Mouse (Mus musculus): ENCODE data around the gene D630003M21Rik. TPM values are rescaled to one million over a fixed set of nuclear protein-coding genes. Genes with fewer than 3 reads are reported as not detected.

Gene D630003M21Rik
- polyA plus RNA-seq, 1 experiment from 2014 or later, result 1.9 TPM

DNA sequence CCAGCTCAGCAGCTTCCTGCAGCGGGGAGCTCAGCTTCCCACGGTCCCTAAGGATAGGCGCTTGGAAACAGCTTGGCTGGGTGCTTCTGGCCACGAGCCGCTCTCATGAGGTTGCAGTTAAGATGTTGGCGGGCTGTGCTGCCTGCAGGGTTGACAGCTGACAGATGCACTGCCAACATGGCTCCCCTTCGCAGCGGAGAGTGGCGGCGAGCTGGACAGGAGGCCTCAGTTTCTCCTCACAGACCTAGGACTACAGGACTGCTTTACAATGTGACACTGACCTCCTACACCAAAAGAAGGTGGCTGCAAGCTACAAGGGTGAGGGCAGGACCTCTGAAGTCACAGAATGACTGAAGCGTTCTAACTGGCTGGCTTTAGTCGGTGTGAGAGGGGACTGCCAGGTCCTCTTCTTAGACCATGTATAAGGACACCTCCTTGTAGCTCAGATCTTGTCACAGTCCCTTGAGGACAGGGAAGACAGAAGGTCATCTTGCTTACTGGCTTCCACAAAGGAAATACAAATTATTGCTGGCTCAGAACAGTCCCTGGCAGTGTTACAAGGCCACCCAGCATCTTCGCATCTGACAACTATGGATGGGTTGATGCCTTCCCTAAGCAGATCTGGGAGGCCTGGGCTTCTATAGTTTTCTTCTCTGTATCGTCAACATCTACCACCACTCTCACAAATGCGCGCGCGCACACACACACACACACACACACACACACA lies 13.3 kb upstream of the D630003M21Rik start:
- 79% methylated on average over 18 of the region's 18 CpGs for WGBS
- no peaks in the 10 kb centered on the region for H3K36me3 ChIP-seq (ENCODE audit: control insufficient read depth, insufficient read depth, low read length)
- H3K27ac ChIP-seq (ENCODE audit: low read depth, low read length), result no peak overlapping the region
- peaks cover 4% of the 10 kb centered on the region; the same call in 1 of the 2 replicates for H3K9me3 ChIP-seq (ENCODE audit: control insufficient read depth, low read length)
- no peak overlapping the region for H3K4me2 ChIP-seq (ENCODE audit: low read length)
- H3K4me3 ChIP-seq (ENCODE audit: low read length), result no peak overlapping the region
- no peaks in the 10 kb centered on the region for H3K27me3 ChIP-seq (replicated peaks; ENCODE audit: control insufficient read depth, insufficient read depth, low read length)
- 0 out of 2 replicates have a peak, but pooled peaks have one; percentile 42 for ATAC-seq
- no peaks in the 10 kb centered on the region; the same call in 1 of the 2 replicates for H3K4me1 ChIP-seq (ENCODE audit: control insufficient read depth, insufficient read depth, low read depth, low read length)
- H3K9ac ChIP-seq (ENCODE audit: low read depth, low read length), result no peak overlapping the region

- H3K4me2 ChIP-seq (ENCODE audit: low read length), result no peak overlapping the region
- H3K36me3 ChIP-seq (ENCODE audit: control insufficient read depth, insufficient read depth, low read length), result no peaks in the 10 kb centered on the region
- no peaks in the 10 kb centered on the region for H3K27me3 ChIP-seq (replicated peaks; ENCODE audit: control insufficient read depth, insufficient read depth, low read length)
- H3K27ac ChIP-seq (ENCODE audit: low read depth, low read length), result no peak overlapping the region
- peaks cover 4% of the 10 kb centered on the region; the same call in 1 of the 2 replicates for H3K9me3 ChIP-seq (ENCODE audit: control insufficient read depth, low read length)
- no peak overlapping the region for H3K9ac ChIP-seq (ENCODE audit: low read depth, low read length)
- H3K4me1 ChIP-seq (ENCODE audit: control insufficient read depth, insufficient read depth, low read depth, low read length), result no peaks in the 10 kb centered on the region; the same call in 1 of the 2 replicates
- H3K4me3 ChIP-seq (ENCODE audit: low read length), result no peak overlapping the region
- no peak for ATAC-seq
- 49% methylated on average over 5 of the region's 5 CpGs for WGBS
Observed at GRCm38 (mm10) chr2:158241126-158241738, 12.2 kb upstream of the D630003M21Rik start.

DNA sequence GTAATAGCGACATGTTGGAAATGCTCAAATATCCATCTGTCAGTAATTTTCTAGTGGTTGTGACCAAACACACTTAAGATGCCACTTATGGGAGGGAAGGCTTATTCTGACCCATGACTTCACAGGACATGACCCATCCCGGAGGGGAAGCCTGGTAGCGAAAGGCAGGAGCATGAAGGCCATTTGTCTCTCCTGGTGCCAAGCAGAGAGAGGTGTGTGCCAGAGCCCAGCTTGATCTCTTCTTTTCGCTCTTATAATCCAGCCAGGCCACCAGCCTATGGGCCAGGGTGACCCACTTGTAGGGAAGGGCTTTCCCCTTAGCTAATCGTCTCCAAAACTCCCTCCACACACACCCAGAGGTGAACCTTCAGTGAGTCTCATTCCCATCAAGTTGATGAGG lies 9.1 kb upstream of the D630003M21Rik start:
- WGBS, result 85% methylated on average over 5 of the region's 5 CpGs
- no peak overlapping the region for H3K9ac ChIP-seq (ENCODE audit: low read depth, low read length)
- ATAC-seq, result no peak
- no peak overlapping the region for H3K27ac ChIP-seq (ENCODE audit: low read depth, low read length)
- H3K9me3 ChIP-seq (ENCODE audit: control insufficient read depth, low read length), result peaks cover 4% of the 10 kb centered on the region; the same call in 1 of the 2 replicates
- no peaks in the 10 kb centered on the region for H3K27me3 ChIP-seq (replicated peaks; ENCODE audit: control insufficient read depth, insufficient read depth, low read length)
- no peak overlapping the region for H3K4me3 ChIP-seq (ENCODE audit: low read length)
- no peak overlapping the region for H3K4me2 ChIP-seq (ENCODE audit: low read length)
- H3K36me3 ChIP-seq (ENCODE audit: control insufficient read depth, insufficient read depth, low read length), result no peaks in the 10 kb centered on the region
- H3K4me1 ChIP-seq (ENCODE audit: control insufficient read depth, insufficient read depth, low read depth, low read length), result no peaks in the 10 kb centered on the region; the same call in 1 of the 2 replicates

DNA sequence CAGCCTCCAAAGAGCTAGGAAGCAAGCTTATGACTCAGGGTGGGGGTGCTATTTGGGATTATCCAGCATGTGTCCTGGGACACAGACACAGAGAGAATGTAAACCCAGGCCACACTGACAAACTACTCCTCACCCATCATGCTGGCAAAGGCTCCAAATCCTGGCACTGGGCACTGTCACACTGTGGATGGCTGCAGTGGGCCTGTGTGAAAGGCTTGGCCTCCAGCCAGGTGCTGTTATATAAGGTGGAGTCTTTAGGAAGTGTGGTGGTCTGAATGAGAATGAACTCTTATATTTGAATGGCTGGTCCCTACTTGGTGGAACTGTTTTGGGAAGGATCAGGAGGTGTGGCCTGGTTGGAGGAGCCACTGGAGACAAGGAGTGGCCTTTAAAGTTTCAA lies 7.7 kb upstream of the D630003M21Rik start:
- Histone ChIP-seq H3K4me1 (ENCODE audit: control insufficient read depth, insufficient read depth, low read depth, low read length) (no peaks in the 10 kb centered on the region), H3K27ac (ENCODE audit: low read depth, low read length) (no peak overlapping the region), H3K27me3 (replicated peaks; ENCODE audit: control insufficient read depth, insufficient read depth, low read length) (no peaks in the 10 kb centered on the region), H3K9me3 (ENCODE audit: control insufficient read depth, low read length) (peaks cover 4% of the 10 kb centered on the region; the same call in 1 of the 2 replicates), H3K36me3 (ENCODE audit: control insufficient read depth, insufficient read depth, low read length) (no peaks in the 10 kb centered on the region), H3K9ac (ENCODE audit: low read depth, low read length) (no peak overlapping the region), H3K4me2 (ENCODE audit: low read length) (no peak overlapping the region), H3K4me3 (ENCODE audit: low read length) (no peak overlapping the region)
- ATAC-seq, result no peak

- Histone ChIP-seq H3K9ac (ENCODE audit: low read depth, low read length) (no peak overlapping the region), H3K4me1 (ENCODE audit: control insufficient read depth, insufficient read depth, low read depth, low read length) (peaks cover 13% of the 10 kb centered on the region), H3K4me2 (ENCODE audit: low read length) (no peak overlapping the region), H3K9me3 (ENCODE audit: control insufficient read depth, low read length) (no peaks in the 10 kb centered on the region), H3K27ac (ENCODE audit: low read depth, low read length) (no peak overlapping the region), H3K36me3 (ENCODE audit: control insufficient read depth, insufficient read depth, low read length) (no peaks in the 10 kb centered on the region), H3K4me3 (ENCODE audit: low read length) (no peak overlapping the region), H3K27me3 (replicated peaks; ENCODE audit: control insufficient read depth, insufficient read depth, low read length) (no peaks in the 10 kb centered on the region)
- no peak for ATAC-seq
- WGBS, result 82% methylated on average over 3 of the region's 3 CpGs
Observed at GRCm38 (mm10) chr2:158233106-158233505, 4.1 kb upstream of the D630003M21Rik start.

- no peak overlapping the region for H3K4me3 ChIP-seq (ENCODE audit: low read length)
- H3K9me3 ChIP-seq (ENCODE audit: control insufficient read depth, low read length), result no peaks in the 10 kb centered on the region
- H3K27me3 ChIP-seq (replicated peaks; ENCODE audit: control insufficient read depth, insufficient read depth, low read length), result no peaks in the 10 kb centered on the region
- 43% methylated on average over 3 of the region's 3 CpGs for WGBS
- H3K9ac ChIP-seq (ENCODE audit: low read depth, low read length), result no peak overlapping the region
- H3K36me3 ChIP-seq (ENCODE audit: control insufficient read depth, insufficient read depth, low read length), result no peaks in the 10 kb centered on the region
- no peak for ATAC-seq
- H3K27ac ChIP-seq (ENCODE audit: low read depth, low read length), result no peak overlapping the region
- H3K4me2 ChIP-seq (ENCODE audit: low read length), result no peak overlapping the region
- peaks cover 13% of the 10 kb centered on the region for H3K4me1 ChIP-seq (ENCODE audit: control insufficient read depth, insufficient read depth, low read depth, low read length)
Observed at GRCm38 (mm10) chr2:158232414-158232813, 3.4 kb upstream of the D630003M21Rik start.

DNA sequence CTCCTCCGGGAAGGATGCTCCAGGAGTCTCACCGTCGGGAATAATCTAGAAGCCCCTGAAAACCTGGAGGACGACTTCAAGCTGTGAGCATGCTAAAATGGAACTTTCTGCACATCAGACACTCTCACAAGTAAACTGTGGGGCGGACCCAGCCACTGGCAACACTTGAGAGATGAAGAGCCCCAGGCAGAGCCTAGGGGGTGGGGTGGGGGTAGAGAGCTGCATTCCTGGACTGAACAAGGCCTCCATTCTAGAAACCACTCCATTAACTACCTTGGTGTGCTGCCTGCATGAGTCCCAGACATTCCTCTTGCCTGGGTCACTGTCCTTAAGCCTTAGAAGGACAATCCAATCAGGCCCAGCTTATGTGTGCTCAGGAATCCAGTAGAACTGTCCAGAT lies 2.0 kb upstream of the D630003M21Rik start:
- Histone ChIP-seq H3K9ac (ENCODE audit: low read depth, low read length) (no peak overlapping the region), H3K36me3 (ENCODE audit: control insufficient read depth, insufficient read depth, low read length) (no peaks in the 10 kb centered on the region), H3K27me3 (replicated peaks; ENCODE audit: control insufficient read depth, insufficient read depth, low read length) (no peaks in the 10 kb centered on the region), H3K4me1 (ENCODE audit: control insufficient read depth, insufficient read depth, low read depth, low read length) (peaks cover 13% of the 10 kb centered on the region), H3K27ac (ENCODE audit: low read depth, low read length) (no peak overlapping the region), H3K4me2 (ENCODE audit: low read length) (no peak overlapping the region), H3K9me3 (ENCODE audit: control insufficient read depth, low read length) (no peaks in the 10 kb centered on the region), H3K4me3 (ENCODE audit: low read length) (no peak overlapping the region)
- ATAC-seq, result no peak
- 40% methylated on average over 5 of the region's 5 CpGs for WGBS

GRCm38 (mm10) chr2:158230617-158231016 lies 1.6 kb upstream of the D630003M21Rik start:
- WGBS, result 30% methylated on average over 6 of the region's 6 CpGs
- no peaks in the 10 kb centered on the region for H3K9me3 ChIP-seq (ENCODE audit: control insufficient read depth, low read length)
- H3K27ac ChIP-seq (ENCODE audit: low read depth, low read length), result no peak overlapping the region
- H3K36me3 ChIP-seq (ENCODE audit: control insufficient read depth, insufficient read depth, low read length), result no peaks in the 10 kb centered on the region
- no peak overlapping the region for H3K4me2 ChIP-seq (ENCODE audit: low read length)
- H3K4me3 ChIP-seq (ENCODE audit: low read length), result no peak overlapping the region
- ATAC-seq, result no peak
- no peak overlapping the region for H3K9ac ChIP-seq (ENCODE audit: low read depth, low read length)
- H3K27me3 ChIP-seq (replicated peaks; ENCODE audit: control insufficient read depth, insufficient read depth, low read length), result no peaks in the 10 kb centered on the region
- peaks cover 13% of the 10 kb centered on the region for H3K4me1 ChIP-seq (ENCODE audit: control insufficient read depth, insufficient read depth, low read depth, low read length)

DNA sequence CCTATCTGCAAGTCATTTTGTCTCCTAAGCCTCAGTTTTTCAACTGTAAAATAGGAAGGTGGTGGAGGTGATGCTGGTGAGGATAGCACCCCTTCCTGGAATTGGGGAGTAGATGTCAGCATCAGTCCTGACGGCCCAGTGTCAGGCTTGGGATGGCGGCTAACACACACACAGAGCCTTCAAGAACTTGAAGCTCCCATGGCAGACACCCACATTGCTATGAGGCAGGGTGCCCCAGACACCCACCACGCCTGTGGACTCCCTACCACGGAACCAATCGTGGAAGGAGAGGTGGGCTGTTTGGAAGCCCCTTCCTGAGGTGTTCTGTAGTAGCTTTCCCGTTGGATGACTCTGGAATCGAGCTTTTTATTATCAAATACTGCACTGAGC lies 476 bp upstream of the D630003M21Rik start:
- Histone ChIP-seq H3K27ac (ENCODE audit: low read depth, low read length) (0 out of 2 replicates have a peak overlapping the region, but pooled peaks have one; percentile 29), H3K9me3 (ENCODE audit: control insufficient read depth, low read length) (no peaks in the 10 kb centered on the region), H3K4me2 (ENCODE audit: low read length) (peak overlapping the region; percentile 76), H3K36me3 (ENCODE audit: control insufficient read depth, insufficient read depth, low read length) (no peaks in the 10 kb centered on the region), H3K4me3 (ENCODE audit: low read length) (peak overlapping the region; percentile 49), H3K9ac (ENCODE audit: low read depth, low read length) (peak overlapping the region; percentile 73), H3K27me3 (replicated peaks; ENCODE audit: control insufficient read depth, insufficient read depth, low read length) (no peaks in the 10 kb centered on the region), H3K4me1 (ENCODE audit: control insufficient read depth, insufficient read depth, low read depth, low read length) (peaks cover 13% of the 10 kb centered on the region)
- ATAC-seq, result peak; percentile 11; the same call in 1 of the 2 replicates
- WGBS, result 16% methylated on average over 7 of the region's 7 CpGs
